Mouse (Mus musculus): ENCODE data around the gene Serpina10. TPM values are rescaled to one million over a fixed set of nuclear protein-coding genes. Genes with fewer than 3 reads are reported as not detected.

The Serpina10 gene
- polyA plus RNA-seq, 1 experiment from 2014 or later: not detected

DNA sequence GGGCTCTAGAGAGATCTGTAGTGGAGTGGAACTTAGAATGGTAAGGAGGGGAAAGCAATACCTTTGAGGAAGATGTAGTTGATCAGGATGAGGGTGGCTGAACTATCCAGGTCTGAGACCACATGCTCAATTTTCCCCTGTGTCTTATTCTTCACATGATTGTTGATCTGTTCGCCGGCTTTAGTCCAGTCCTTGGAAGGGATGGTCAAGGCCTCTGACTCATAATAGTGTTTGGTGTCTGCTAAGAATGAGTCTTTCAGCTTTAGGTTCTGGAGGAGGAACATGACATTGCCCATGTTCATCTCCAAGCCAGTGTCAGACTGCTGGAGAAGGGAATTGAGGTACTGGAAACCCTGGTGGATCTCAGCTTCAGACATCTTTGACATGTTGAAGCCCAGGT, 22.6 kb upstream of the Serpina10 start:
- TF ChIP-seq CTCF (IDR thresholded peaks at IDR 0.05; ENCODE audit: low read depth): no peak

GRCm38 (mm10) chr12:103646314-103646713, 15.1 kb upstream of the Serpina10 start:
- no peaks in the 10 kb centered on the region for H3K9me3 ChIP-seq (ENCODE audit: low read depth, low read length)
- no peak for TF ChIP-seq CTCF (IDR thresholded peaks at IDR 0.05; ENCODE audit: low read depth)
- H3K27ac ChIP-seq (ENCODE audit: low read depth): no peak overlapping the region
- no peak overlapping the region for H3K4me3 ChIP-seq (ENCODE audit: low read depth, low read length)
- H3K4me2 ChIP-seq: no peak overlapping the region
- DNase-seq: no peak
- H3K4me1 ChIP-seq (ENCODE audit: insufficient read depth): no peaks in the 10 kb centered on the region
- H3K27me3 ChIP-seq (ENCODE audit: insufficient read depth, low read length): no peaks in the 10 kb centered on the region
- H3K9ac ChIP-seq: no peak overlapping the region
- 65% methylated on average over 2 of the region's 2 CpGs for WGBS
- H3K36me3 ChIP-seq (ENCODE audit: insufficient read depth): no peaks in the 10 kb centered on the region
- ATAC-seq (ENCODE audit: insufficient read depth): no peak

More for the DNA sequence above, 22.6 kb upstream of the Serpina10 start:
- Histone ChIP-seq H3K27ac (ENCODE audit: low read depth) (no peak overlapping the region), H3K27me3 (ENCODE audit: insufficient read depth, low read length) (no peaks in the 10 kb centered on the region), H3K9ac (no peak overlapping the region), H3K4me1 (ENCODE audit: insufficient read depth) (no peaks in the 10 kb centered on the region), H3K4me3 (ENCODE audit: low read depth, low read length) (no peak overlapping the region), H3K4me2 (no peak overlapping the region), H3K9me3 (ENCODE audit: low read depth, low read length) (no peaks in the 10 kb centered on the region), H3K36me3 (ENCODE audit: insufficient read depth) (no peaks in the 10 kb centered on the region)
- ATAC-seq (ENCODE audit: insufficient read depth): no peak
- DNase-seq: no peak
- WGBS: 87% methylated on average over 2 of the region's 2 CpGs

DNA sequence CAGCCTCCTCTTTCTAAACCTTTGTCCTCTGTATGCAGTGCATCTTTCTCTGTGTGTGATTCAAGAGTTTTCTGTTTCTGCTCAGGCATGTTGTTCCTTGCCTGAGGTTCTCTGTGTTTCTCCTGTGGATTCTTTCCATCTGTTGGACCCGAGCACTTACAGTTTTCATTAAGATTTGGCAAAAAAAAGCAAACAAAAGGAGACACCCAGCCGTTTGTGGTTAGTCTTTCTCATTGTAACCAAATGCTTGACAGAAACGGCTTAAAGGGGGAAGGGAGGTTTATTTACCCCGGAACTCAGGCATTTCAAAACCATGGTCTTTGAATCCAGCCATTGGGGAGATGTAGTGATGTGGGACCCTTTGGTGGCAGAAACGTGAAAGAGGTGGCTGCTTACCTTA, 13.4 kb upstream of the Serpina10 start:
- no peaks in the 10 kb centered on the region for H3K36me3 ChIP-seq (ENCODE audit: insufficient read depth)
- no peaks in the 10 kb centered on the region for H3K27me3 ChIP-seq (ENCODE audit: insufficient read depth, low read length)
- H3K9me3 ChIP-seq (ENCODE audit: low read depth, low read length): no peaks in the 10 kb centered on the region
- H3K4me3 ChIP-seq (ENCODE audit: low read depth, low read length): no peak overlapping the region
- ATAC-seq (ENCODE audit: insufficient read depth): no peak
- no peak overlapping the region for H3K27ac ChIP-seq (ENCODE audit: low read depth)
- no peak for TF ChIP-seq CTCF (IDR thresholded peaks at IDR 0.05; ENCODE audit: low read depth)
- DNase-seq: no peak
- no peak overlapping the region for H3K9ac ChIP-seq
- WGBS: 14% methylated on average over 5 of the region's 5 CpGs
- H3K4me2 ChIP-seq: no peak overlapping the region
- H3K4me1 ChIP-seq (ENCODE audit: insufficient read depth): no peaks in the 10 kb centered on the region

GRCm38 (mm10) chr12:103643818-103644217, 12.6 kb upstream of the Serpina10 start:
- Histone ChIP-seq H3K9ac (no peak overlapping the region), H3K4me3 (ENCODE audit: low read depth, low read length) (no peak overlapping the region), H3K4me2 (no peak overlapping the region), H3K27me3 (ENCODE audit: insufficient read depth, low read length) (no peaks in the 10 kb centered on the region), H3K9me3 (ENCODE audit: low read depth, low read length) (no peaks in the 10 kb centered on the region), H3K36me3 (ENCODE audit: insufficient read depth) (no peaks in the 10 kb centered on the region), H3K4me1 (ENCODE audit: insufficient read depth) (no peaks in the 10 kb centered on the region), H3K27ac (ENCODE audit: low read depth) (no peak overlapping the region)
- TF ChIP-seq CTCF (IDR thresholded peaks at IDR 0.05; ENCODE audit: low read depth): no peak
- ATAC-seq (ENCODE audit: insufficient read depth): no peak
- DNase-seq: no peak
- 63% methylated on average over 3 of the region's 3 CpGs for WGBS

GRCm38 (mm10) chr12:103643336-103643735, 12.1 kb upstream of the Serpina10 start:
- Histone ChIP-seq H3K4me3 (ENCODE audit: low read depth, low read length) (no peak overlapping the region), H3K27ac (ENCODE audit: low read depth) (no peak overlapping the region), H3K36me3 (ENCODE audit: insufficient read depth) (no peaks in the 10 kb centered on the region), H3K4me2 (no peak overlapping the region), H3K27me3 (ENCODE audit: insufficient read depth, low read length) (no peaks in the 10 kb centered on the region), H3K9ac (no peak overlapping the region), H3K4me1 (ENCODE audit: insufficient read depth) (no peaks in the 10 kb centered on the region), H3K9me3 (ENCODE audit: low read depth, low read length) (no peaks in the 10 kb centered on the region)
- TF ChIP-seq CTCF (IDR thresholded peaks at IDR 0.05; ENCODE audit: low read depth): peak; percentile 87
- DNase-seq (peak; percentile 90), ATAC-seq (ENCODE audit: insufficient read depth) (no peak)
- 0% methylated on average over 2 of the region's 2 CpGs for WGBS

- DNase-seq (no peak), ATAC-seq (ENCODE audit: insufficient read depth) (no peak)
- Histone ChIP-seq H3K27me3 (ENCODE audit: insufficient read depth, low read length) (no peaks in the 10 kb centered on the region), H3K36me3 (ENCODE audit: insufficient read depth) (no peaks in the 10 kb centered on the region), H3K9ac (no peak overlapping the region), H3K9me3 (ENCODE audit: low read depth, low read length) (no peaks in the 10 kb centered on the region), H3K4me1 (ENCODE audit: insufficient read depth) (no peaks in the 10 kb centered on the region), H3K4me3 (ENCODE audit: low read depth, low read length) (no peak overlapping the region), H3K27ac (ENCODE audit: low read depth) (no peak overlapping the region), H3K4me2 (no peak overlapping the region)
- no peak for TF ChIP-seq CTCF (IDR thresholded peaks at IDR 0.05; ENCODE audit: low read depth)
- WGBS: 85% methylated on average over 2 of the region's 2 CpGs
Measured at GRCm38 (mm10) chr12:103635846-103636245, 4.6 kb upstream of the Serpina10 start.

DNA sequence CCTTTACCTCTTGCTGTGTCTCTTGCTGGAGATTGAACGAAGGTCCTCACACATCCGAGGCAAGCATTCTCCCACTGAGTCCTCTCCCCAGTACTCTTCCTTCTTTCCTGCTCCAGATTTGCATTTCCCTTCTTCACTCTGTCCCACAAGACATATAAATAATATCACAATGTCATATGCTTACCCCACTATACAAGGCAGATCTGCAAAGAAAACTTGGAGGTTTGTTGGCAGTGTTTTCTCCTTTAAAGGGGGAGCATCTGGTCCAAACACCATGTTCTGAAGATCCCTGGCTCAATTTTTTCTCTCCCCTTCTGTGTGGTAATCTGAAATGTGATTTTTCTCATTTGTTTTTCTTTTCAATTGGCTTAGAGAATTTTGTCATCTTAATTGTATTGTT, 3.2 kb upstream of the Serpina10 start:
- no peak overlapping the region for H3K4me2 ChIP-seq
- DNase-seq: no peak
- no peak overlapping the region for H3K27ac ChIP-seq (ENCODE audit: low read depth)
- no peak for ATAC-seq (ENCODE audit: insufficient read depth)
- TF ChIP-seq CTCF (IDR thresholded peaks at IDR 0.05; ENCODE audit: low read depth): no peak
- no peaks in the 10 kb centered on the region for H3K9me3 ChIP-seq (ENCODE audit: low read depth, low read length)
- no peaks in the 10 kb centered on the region for H3K36me3 ChIP-seq (ENCODE audit: insufficient read depth)
- H3K27me3 ChIP-seq (ENCODE audit: insufficient read depth, low read length): no peaks in the 10 kb centered on the region
- H3K4me3 ChIP-seq (ENCODE audit: low read depth, low read length): no peak overlapping the region
- WGBS: 80% methylated on average over 2 of the region's 2 CpGs
- H3K4me1 ChIP-seq (ENCODE audit: insufficient read depth): no peaks in the 10 kb centered on the region
- no peak overlapping the region for H3K9ac ChIP-seq

DNA sequence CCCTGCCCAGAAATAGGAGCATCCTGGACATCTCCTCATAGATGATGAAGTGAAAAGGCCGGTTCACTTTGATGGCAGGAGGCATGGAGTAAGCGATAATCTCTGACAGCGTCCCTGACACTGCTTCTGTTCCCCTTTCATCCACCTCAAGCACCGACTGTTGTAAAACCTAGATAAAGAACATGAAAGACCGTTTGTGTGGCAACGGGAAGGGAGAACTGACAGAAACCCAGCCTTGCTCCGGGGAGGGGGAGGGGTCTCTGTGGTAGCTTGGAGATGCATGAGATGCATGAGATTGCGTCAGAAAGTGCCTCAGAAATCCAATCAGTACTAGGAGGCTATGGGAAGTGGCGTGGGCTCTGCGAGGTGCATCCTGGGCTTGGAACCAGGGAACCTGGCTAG, 14.4 kb downstream of the Serpina10 start:
- no peak for TF ChIP-seq CTCF (IDR thresholded peaks at IDR 0.05; ENCODE audit: low read depth)
- H3K36me3 ChIP-seq (ENCODE audit: insufficient read depth): no peaks in the 10 kb centered on the region
- H3K27me3 ChIP-seq (ENCODE audit: insufficient read depth, low read length): no peaks in the 10 kb centered on the region
- H3K4me1 ChIP-seq (ENCODE audit: insufficient read depth): no peaks in the 10 kb centered on the region
- 53% methylated on average over 10 of the region's 10 CpGs for WGBS
- H3K9ac ChIP-seq: no peak overlapping the region
- no peak for ATAC-seq (ENCODE audit: insufficient read depth)
- H3K27ac ChIP-seq (ENCODE audit: low read depth): no peak overlapping the region
- H3K4me3 ChIP-seq (ENCODE audit: low read depth, low read length): no peak overlapping the region
- H3K4me2 ChIP-seq: no peak overlapping the region
- H3K9me3 ChIP-seq (ENCODE audit: low read depth, low read length): no peaks in the 10 kb centered on the region
- DNase-seq: no peak

Data from lung, embryonic 14.5 days (tissue).